Mouse (Mus musculus): ENCODE data around the gene Dctn3. TPM values are rescaled to one million over a fixed set of nuclear protein-coding genes. Genes with fewer than 3 reads are reported as not detected.
"Not testable (repeated sequence)": the region's sequence is repeated elsewhere in the genome, so short reads cannot be mapped to it uniquely, and the experiment has no call there.

Dctn3 gene
- polyA plus RNA-seq, 1 experiment from 2014 or later: 113 TPM

- 36% methylated on average over 8 of the region's 8 CpGs for WGBS
- Histone ChIP-seq H3K4me1 (peaks cover 51% of the 10 kb centered on the region), H3K27me3 (peaks cover 42% of the 10 kb centered on the region), H3K9me3 (no peaks in the 10 kb centered on the region), H3K4me3 (no peak overlapping the region), H3K27ac (no peak overlapping the region), H3K4me2 (no peak overlapping the region), H3K36me3 (peaks cover 5% of the 10 kb centered on the region; the same call in 1 of the 2 replicates), H3K9ac (no peak overlapping the region)
- no peak for ATAC-seq (ENCODE audit: insufficient number of reproducible peaks, low FRiP score, low TSS enrichment, low read depth)
These were observed 14.7 kb downstream of the Dctn3 start for GRCm38 (mm10) chr4:41708192-41708745.

GRCm38 (mm10) chr4:41707011-41707535 is 15.9 kb downstream of the Dctn3 start:
- H3K27me3 ChIP-seq: peaks cover 45% of the 10 kb centered on the region

DNA sequence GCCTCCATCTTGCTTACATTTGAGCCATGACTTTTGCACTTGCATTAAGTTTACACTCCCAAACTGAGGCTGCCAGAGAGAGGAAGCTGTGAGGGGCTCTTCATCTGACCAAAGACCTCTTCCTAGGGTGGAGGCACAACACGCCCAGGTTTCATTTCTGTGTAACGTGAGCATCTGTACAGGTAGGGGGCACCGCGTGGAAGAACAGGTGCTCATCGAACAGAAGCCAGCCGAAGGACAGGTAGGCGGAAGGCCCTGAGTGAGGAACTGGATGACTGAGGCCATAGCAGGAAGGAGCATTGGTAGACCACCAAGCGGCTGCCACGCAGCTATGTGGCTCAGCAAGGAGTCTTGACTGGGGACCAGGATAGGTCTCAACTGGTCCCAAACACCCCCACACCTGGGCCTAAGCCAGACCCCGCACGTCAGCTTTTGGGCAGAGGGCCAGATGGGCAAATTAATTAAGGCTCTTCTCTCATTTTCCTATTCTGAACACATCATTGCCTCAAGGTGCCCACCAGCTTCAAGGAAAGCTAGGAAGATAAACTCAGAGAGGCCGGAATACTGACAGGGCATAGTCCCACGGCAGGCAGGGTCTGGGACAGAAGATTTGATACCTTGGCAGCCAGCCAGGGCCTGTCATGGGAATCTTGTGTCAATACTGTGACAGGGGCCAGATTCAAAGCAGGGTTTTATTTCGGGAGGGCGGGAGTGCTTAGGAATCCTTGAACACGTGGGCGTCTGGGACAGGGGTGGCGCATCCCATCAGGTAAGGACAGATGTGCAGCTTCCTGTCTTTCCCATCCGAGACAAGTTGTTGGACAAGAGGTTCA is 16.8 kb downstream of the Dctn3 start:
- ATAC-seq (ENCODE audit: insufficient number of reproducible peaks, low FRiP score, low TSS enrichment, low read depth): no peak

More at GRCm38 (mm10) chr4:41707011-41707535, 15.9 kb downstream of the Dctn3 start:
- H3K4me2 ChIP-seq: peak overlapping the region; percentile 33; the same call in 1 of the 2 replicates
- H3K4me3 ChIP-seq: no peak overlapping the region
- no peaks in the 10 kb centered on the region for H3K9me3 ChIP-seq
- 0 out of 2 replicates have a peak, but pooled peaks have one; percentile 52 for ATAC-seq (ENCODE audit: insufficient number of reproducible peaks, low FRiP score, low TSS enrichment, low read depth)
- H3K27ac ChIP-seq: no peak overlapping the region
- H3K36me3 ChIP-seq: peaks cover 5% of the 10 kb centered on the region; the same call in 1 of the 2 replicates
- H3K4me1 ChIP-seq: peaks cover 44% of the 10 kb centered on the region
- no peak overlapping the region for H3K9ac ChIP-seq
- WGBS: 2% methylated on average over 13 of the region's 13 CpGs

DNA sequence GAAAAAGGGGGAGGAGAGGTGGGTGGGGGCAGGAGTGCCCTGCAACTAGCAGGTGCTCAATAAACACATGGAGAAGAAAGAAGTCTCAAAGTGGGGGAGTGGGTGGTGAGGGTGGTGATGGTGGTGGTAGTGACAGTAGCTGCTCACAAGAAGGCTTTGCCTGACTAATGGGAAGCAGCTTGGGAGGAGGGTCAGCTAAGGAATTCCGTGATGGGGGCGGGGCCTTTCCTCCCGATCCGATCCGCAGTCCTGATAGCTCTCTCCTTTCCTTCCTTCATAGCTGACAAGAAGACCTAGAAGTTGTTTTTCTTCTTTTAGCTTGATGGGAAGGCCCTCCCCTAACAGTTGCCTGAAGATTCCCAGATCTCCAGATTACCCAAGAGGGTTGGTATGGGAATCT is 18.3 kb downstream of the Dctn3 start:
- H3K27me3 ChIP-seq: peaks cover 45% of the 10 kb centered on the region
- WGBS: 0% methylated on average over 5 of the region's 5 CpGs

More for the DNA sequence above, 16.8 kb downstream of the Dctn3 start:
- Histone ChIP-seq H3K9me3 (no peaks in the 10 kb centered on the region), H3K9ac (no peak overlapping the region), H3K27me3 (peaks cover 45% of the 10 kb centered on the region), H3K27ac (no peak overlapping the region), H3K36me3 (peaks cover 4% of the 10 kb centered on the region; the same call in 1 of the 2 replicates), H3K4me2 (no peak overlapping the region), H3K4me1 (peaks cover 35% of the 10 kb centered on the region), H3K4me3 (no peak overlapping the region)
- WGBS: 56% methylated on average over 19 of the region's 19 CpGs

GRCm38 (mm10) chr4:41702226-41702625 is 20.7 kb downstream of the Dctn3 start:
- WGBS: 55% methylated on average over 2 of the region's 2 CpGs
- ATAC-seq (ENCODE audit: insufficient number of reproducible peaks, low FRiP score, low TSS enrichment, low read depth); H3K9ac ChIP-seq; H3K36me3 ChIP-seq; H3K9me3 ChIP-seq; H3K4me3 ChIP-seq; H3K27ac ChIP-seq; H3K4me2 ChIP-seq: not testable (repeated sequence)
- peaks cover 38% of the 10 kb centered on the region for H3K27me3 ChIP-seq
- peaks cover 23% of the 10 kb centered on the region for H3K4me1 ChIP-seq

More for the DNA sequence above, 18.3 kb downstream of the Dctn3 start:
- Histone ChIP-seq H3K4me3 (no peak overlapping the region), H3K27ac (no peak overlapping the region), H3K36me3 (no peaks in the 10 kb centered on the region), H3K9me3 (no peaks in the 10 kb centered on the region), H3K4me1 (peaks cover 31% of the 10 kb centered on the region), H3K9ac (no peak overlapping the region), H3K4me2 (no peak overlapping the region)
- ATAC-seq (ENCODE audit: insufficient number of reproducible peaks, low FRiP score, low TSS enrichment, low read depth): no peak

- H3K27ac ChIP-seq; H3K4me2 ChIP-seq; H3K36me3 ChIP-seq; H3K9ac ChIP-seq; ATAC-seq (ENCODE audit: insufficient number of reproducible peaks, low FRiP score, low TSS enrichment, low read depth); H3K4me1 ChIP-seq; H3K9me3 ChIP-seq; H3K4me3 ChIP-seq: not testable (repeated sequence)
- WGBS: 69% methylated on average over 4 of the region's 8 CpGs
- peaks cover 20% of the 10 kb centered on the region for H3K27me3 ChIP-seq
These were observed 22.7 kb downstream of the Dctn3 start for GRCm38 (mm10) chr4:41700224-41700623.

- 82% methylated on average over 10 of the region's 10 CpGs for WGBS
These were observed 23.2 kb downstream of the Dctn3 start, which contains the start of gene Il11ra1 for GRCm38 (mm10) chr4:41699783-41700182. TSS of gene Il11ra1 (plus strand) at chr4:41699989.

DNA sequence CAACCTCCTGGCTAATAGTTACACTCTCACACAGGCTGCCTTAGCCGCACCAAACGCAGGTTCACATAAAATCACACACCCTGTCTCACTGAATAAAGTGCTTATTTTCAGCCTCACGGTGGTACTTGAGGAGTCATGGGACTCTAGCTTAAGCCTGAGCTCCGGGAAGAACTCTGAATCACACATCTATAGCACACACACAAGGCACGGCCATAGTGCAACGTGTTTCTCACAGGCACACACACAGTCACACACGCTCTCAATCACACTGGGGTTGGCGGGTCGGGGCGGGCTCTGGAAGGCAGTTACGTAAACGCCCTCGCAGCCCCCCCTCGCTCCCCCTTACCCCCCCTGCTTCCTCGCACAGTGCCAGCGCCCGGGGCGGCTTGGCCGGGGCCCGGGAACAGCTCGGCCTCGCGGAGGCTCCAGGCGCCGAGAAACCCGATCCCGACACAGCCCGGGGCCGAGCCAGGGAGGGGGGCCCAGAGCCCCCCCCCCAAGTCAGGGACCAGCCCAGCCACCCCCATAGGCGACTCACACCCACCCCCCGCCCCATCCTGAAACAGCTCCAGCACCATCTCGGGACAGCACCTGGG is 24.5 kb downstream of the Dctn3 start:
- H3K36me3 ChIP-seq; H3K9me3 ChIP-seq; H3K4me1 ChIP-seq; ATAC-seq (ENCODE audit: insufficient number of reproducible peaks, low FRiP score, low TSS enrichment, low read depth); H3K4me3 ChIP-seq; H3K27me3 ChIP-seq; H3K27ac ChIP-seq; H3K9ac ChIP-seq: not testable (repeated sequence)
- H3K4me2 ChIP-seq: peak overlapping the region; percentile 22; the same call in 1 of the 2 replicates
- 4% methylated on average over 25 of the region's 32 CpGs for WGBS

More at GRCm38 (mm10) chr4:41699783-41700182, 23.2 kb downstream of the Dctn3 start, which contains the start of gene Il11ra1:
- H3K4me1 ChIP-seq; H3K9ac ChIP-seq; ATAC-seq (ENCODE audit: insufficient number of reproducible peaks, low FRiP score, low TSS enrichment, low read depth); H3K9me3 ChIP-seq; H3K4me2 ChIP-seq; H3K27ac ChIP-seq; H3K4me3 ChIP-seq; H3K36me3 ChIP-seq: not testable (repeated sequence)
- H3K27me3 ChIP-seq: peaks cover 16% of the 10 kb centered on the region

GRCm38 (mm10) chr4:41696930-41697841 is 25.8 kb downstream of the Dctn3 start, which contains the start of gene Cntfr:
TSS of gene Cntfr (minus strand) at chr4:41697089.
- not testable (repeated sequence) for H3K4me2 ChIP-seq; H3K36me3 ChIP-seq; H3K4me3 ChIP-seq; H3K27me3 ChIP-seq; H3K27ac ChIP-seq; H3K9ac ChIP-seq; H3K9me3 ChIP-seq; ATAC-seq (ENCODE audit: insufficient number of reproducible peaks, low FRiP score, low TSS enrichment, low read depth); H3K4me1 ChIP-seq
- 15% methylated on average over 34 of the region's 40 CpGs for WGBS

GRCm38 (mm10) chr4:41696452-41696851 is 26.5 kb downstream of the Dctn3 start:
- not testable (repeated sequence) for H3K27me3 ChIP-seq; H3K4me3 ChIP-seq; ATAC-seq (ENCODE audit: insufficient number of reproducible peaks, low FRiP score, low TSS enrichment, low read depth); H3K27ac ChIP-seq; H3K9ac ChIP-seq; H3K36me3 ChIP-seq; H3K4me1 ChIP-seq; H3K9me3 ChIP-seq; H3K4me2 ChIP-seq
- 13% methylated on average over 14 of the region's 15 CpGs for WGBS

DNA sequence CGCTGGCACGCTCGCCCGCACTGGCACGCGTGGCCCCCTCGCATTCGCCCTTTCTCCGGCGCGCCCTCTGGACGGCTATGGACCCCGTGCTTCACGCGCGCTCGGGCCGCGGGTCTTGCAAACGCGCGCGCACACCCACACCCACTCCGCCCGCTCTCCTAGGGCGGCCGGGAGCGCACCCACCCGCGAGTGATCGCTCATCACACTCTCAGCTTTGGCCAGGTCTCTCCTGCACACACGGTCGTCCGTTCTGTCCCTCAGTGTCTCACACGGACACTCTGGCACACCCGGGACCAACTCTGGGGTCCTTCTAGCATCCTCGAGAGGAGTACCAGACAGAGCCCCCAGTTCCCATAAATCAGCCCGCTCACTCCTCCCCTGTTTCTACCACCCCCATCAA is 27.2 kb downstream of the Dctn3 start:
- not testable (repeated sequence) for H3K36me3 ChIP-seq; H3K27ac ChIP-seq; H3K9me3 ChIP-seq; H3K27me3 ChIP-seq; ATAC-seq (ENCODE audit: insufficient number of reproducible peaks, low FRiP score, low TSS enrichment, low read depth); H3K4me1 ChIP-seq; H3K9ac ChIP-seq
- Histone ChIP-seq H3K4me2 (peak overlapping the region; percentile 33; the same call in 1 of the 2 replicates), H3K4me3 (peak overlapping the region; percentile 16; the same call in 1 of the 2 replicates)
- 5% methylated on average over 12 of the region's 38 CpGs for WGBS

All from limb, embryonic 15.5 days (tissue).